ENCODE assay signal across 8 mouse cellular contexts in genomic region chr1:171033756-171034155, GRCm38 (mm10). TPM values are rescaled to one million over a fixed set of nuclear protein-coding genes. Genes with fewer than 3 reads are reported as not detected.
DNase-seq lines count a peak whose midpoint lies in the region; ATAC-seq and TF ChIP-seq lines count a peak whose summit lies in the region.

No protein-coding gene starts in this region.

- H3K4me1 ChIP-seq in bone marrow macrophage, adult 2 months (ENCODE audit: control insufficient read depth, insufficient read depth, low read length), result peaks cover 3% of the 10 kb centered on the region; the same call in 1 of the 2 replicates
- no peaks in the 10 kb centered on the region; the same call in 1 of the 2 replicates for H3K4me1 ChIP-seq in embryonic fibroblast, embryonic 13.5 days (ENCODE audit: control insufficient read depth, insufficient read depth, low read length)
- H3K4me1 ChIP-seq in heart, embryonic 10.5 days, result peaks cover 6% of the 10 kb centered on the region
- H3K4me1 ChIP-seq in kidney, embryonic 14.5 days (ENCODE audit: control insufficient read depth, insufficient read depth, low read length), result no peaks in the 10 kb centered on the region

- TF ChIP-seq POLR2A in bone marrow macrophage, adult 2 months (IDR thresholded peaks at IDR 0.05; ENCODE audit: borderline replicate concordance, low read depth, low read length), result no peak
- no peak for TF ChIP-seq POLR2A in embryonic fibroblast, embryonic 13.5 days (IDR thresholded peaks at IDR 0.05; ENCODE audit: low read depth, low read length)

- TF ChIP-seq CTCF in bone marrow macrophage, adult 2 months (IDR thresholded peaks at IDR 0.05; ENCODE audit: low read depth, low read length), result no peak
- no peak for TF ChIP-seq CTCF in embryonic fibroblast, embryonic 13.5 days (IDR thresholded peaks at IDR 0.05; ENCODE audit: borderline replicate concordance, insufficient read depth, low read length)

- peak; percentile 84 for ATAC-seq in kidney, embryonic 14.5 days (ENCODE audit: low FRiP score, low TSS enrichment)

- H3K9ac ChIP-seq in kidney, embryonic 14.5 days (ENCODE audit: low read depth, low read length), result peak overlapping the region; percentile 50; the same call in 1 of the 2 replicates

- H3K27ac ChIP-seq in bone marrow macrophage, adult 2 months (ENCODE audit: insufficient read depth, low read depth, low read length), result no peak overlapping the region
- no peak overlapping the region for H3K27ac ChIP-seq in embryonic fibroblast, embryonic 13.5 days (ENCODE audit: insufficient read depth, low read length)
- H3K27ac ChIP-seq in heart, embryonic 10.5 days, result no peak overlapping the region
- no peak overlapping the region for H3K27ac ChIP-seq in kidney, embryonic 14.5 days (ENCODE audit: low read depth, low read length)

- H3K4me3 ChIP-seq in bone marrow macrophage, adult 2 months (ENCODE audit: insufficient read depth, low read length), result peak overlapping the region; percentile 66
- peak overlapping the region; percentile 81 for H3K4me3 ChIP-seq in embryonic fibroblast, embryonic 13.5 days (ENCODE audit: insufficient read depth, low read length)
- peak overlapping the region; percentile 72 for H3K4me3 ChIP-seq in heart, embryonic 10.5 days
- H3K4me3 ChIP-seq in kidney, embryonic 14.5 days (ENCODE audit: low read length), result peak overlapping the region; percentile 69

- no peaks in the 10 kb centered on the region for H3K36me3 ChIP-seq in heart, embryonic 10.5 days
- H3K36me3 ChIP-seq in kidney, embryonic 14.5 days (ENCODE audit: control insufficient read depth, insufficient read depth, low read length), result no peaks in the 10 kb centered on the region

- H3K27me3 ChIP-seq in heart, embryonic 10.5 days (ENCODE audit: insufficient read depth, poor library complexity, severe bottlenecking), result peaks cover 49% of the 10 kb centered on the region
- peaks cover 33% of the 10 kb centered on the region for H3K27me3 ChIP-seq in kidney, embryonic 14.5 days (ENCODE audit: control insufficient read depth, insufficient read depth, low read length)

- H3K4me2 ChIP-seq in kidney, embryonic 14.5 days (replicated peaks; ENCODE audit: low read depth, low read length), result peak overlapping the region; percentile 91

- DNase-seq in 416B (ENCODE audit: low read depth) (peak; percentile 85), liver (peak; percentile 91)
- peak; percentile 91 for DNase-seq in heart, embryonic 10.5 days (ENCODE audit: low spot score)
- DNase-seq in monocyte, adult 2 months (ENCODE audit: low read depth in 1 of 2, low spot score in 2 of 2), result peak; percentile 45 to 69
- DNase-seq in spleen, postnatal 14 days (ENCODE audit: low spot score in 2 of 2), result peak; percentile 72

- H3K9me3 ChIP-seq in heart, embryonic 10.5 days, result no peaks in the 10 kb centered on the region
- no peaks in the 10 kb centered on the region for H3K9me3 ChIP-seq in kidney, embryonic 14.5 days (ENCODE audit: control insufficient read depth, low read length)

- WGBS in heart, embryonic 10.5 days, result under 1% methylated on average over 20 of the region's 20 CpGs
- WGBS in kidney, embryonic 14.5 days, result under 1% methylated on average over 20 of the region's 20 CpGs

RNA-seq across cellular contexts. Expression of gene Fcgr4, which starts 15.0 kb away (rescaled TPM):
- polyA plus RNA-seq in bone marrow macrophage, adult 2 months (2012; ENCODE audit: insufficient read depth, insufficient read length, missing spikeins), result 84.3 and 86.6 TPM in 2 replicates
- not detected in 2 replicates for polyA plus RNA-seq in embryonic fibroblast, embryonic 13.5 days (2011; ENCODE audit: insufficient read length, low read depth, missing spikeins)
- 0.14 TPM in 1 of 2 replicates, not detected in the other for polyA plus RNA-seq in heart, embryonic 10.5 days (2016; fragmentation: Nextera tagmentation; extraction: Ambion mirVana)
- 0.97 and 1.0 TPM in 2 replicates for polyA plus RNA-seq in kidney, embryonic 14.5 days (2014; fragmentation: Nextera tagmentation; extraction: Ambion mirVana)

RNA-seq across cellular contexts. Expression of gene Fcgr3, which starts 31.0 kb away (rescaled TPM):
- 1,121 and 1,154 TPM in 2 replicates for polyA plus RNA-seq in bone marrow macrophage, adult 2 months (2012; ENCODE audit: insufficient read depth, insufficient read length, missing spikeins)
- polyA plus RNA-seq in embryonic fibroblast, embryonic 13.5 days (2011; ENCODE audit: insufficient read length, low read depth, missing spikeins), result 3.9 TPM in 1 of 2 replicates, not detected in the other
- 1.3 and 4.1 TPM in 2 replicates for polyA plus RNA-seq in heart, embryonic 10.5 days (2016; fragmentation: Nextera tagmentation; extraction: Ambion mirVana)
- 7.0 and 7.9 TPM in 2 replicates for polyA plus RNA-seq in kidney, embryonic 14.5 days (2014; fragmentation: Nextera tagmentation; extraction: Ambion mirVana)

RNA-seq across cellular contexts. Expression of gene Fcgr2b, which starts 57.4 kb away (rescaled TPM):
- polyA plus RNA-seq in bone marrow macrophage, adult 2 months (2012; ENCODE audit: insufficient read depth, insufficient read length, missing spikeins), result 270 and 276 TPM in 2 replicates
- polyA plus RNA-seq in embryonic fibroblast, embryonic 13.5 days (2011; ENCODE audit: insufficient read length, low read depth, missing spikeins), result 0.51 TPM in 1 of 2 replicates, not detected in the other
- polyA plus RNA-seq in heart, embryonic 10.5 days (2016; fragmentation: Nextera tagmentation; extraction: Ambion mirVana), result not detected in 2 replicates
- 1.3 and 1.4 TPM in 2 replicates for polyA plus RNA-seq in kidney, embryonic 14.5 days (2014; fragmentation: Nextera tagmentation; extraction: Ambion mirVana)

Comparison
In these comparisons a context has a peak if more than half of its experiments do, and no peak if none do; other contexts are left out.
1. RNA of gene Fcgr4, which starts 15.0 kb away (polyA plus RNA-seq): 84.3 to 86.6 TPM in bone marrow macrophage, adult 2 months; 0.97 to 1.0 TPM in kidney, embryonic 14.5 days, not detected in embryonic fibroblast, embryonic 13.5 days and 0.14 TPM in heart, embryonic 10.5 days; every median in the first group is over 10 times any median in the second.
2. RNA of gene Fcgr3, which starts 31.0 kb away (polyA plus RNA-seq): 1,121 to 1,154 TPM in bone marrow macrophage, adult 2 months; 7.0 to 7.9 TPM in kidney, embryonic 14.5 days, 1.3 to 4.1 TPM in heart, embryonic 10.5 days and 3.9 TPM in embryonic fibroblast, embryonic 13.5 days; every median in the first group is over 100 times any median in the second.
3. RNA of gene Fcgr2b, which starts 57.4 kb away (polyA plus RNA-seq): 270 to 276 TPM in bone marrow macrophage, adult 2 months; 1.3 to 1.4 TPM in kidney, embryonic 14.5 days, 0.51 TPM in embryonic fibroblast, embryonic 13.5 days and not detected in heart, embryonic 10.5 days; every median in the first group is over 100 times any median in the second.
4. Peak in every context shown above with its lines, with median percentiles within 50 percentile points of each other: DNase-seq and H3K4me3 ChIP-seq.